Mouse (Mus musculus): Measurements from ENCODE around the gene Mylk. TPM values are rescaled to one million over a fixed set of nuclear protein-coding genes. Genes with fewer than 3 reads are reported as not detected.

The Mylk gene
- polyA plus RNA-seq, 1 experiment from 2014 or later: 4.3 TPM

GRCm38 (mm10) chr16:34748081-34748720, 3.2 kb downstream of the Mylk start:
- 19% methylated on average over 11 of the region's 11 CpGs for WGBS
- H3K4me2 ChIP-seq (replicated peaks): no peak overlapping the region

GRCm38 (mm10) chr16:34749536-34749935, 4.5 kb downstream of the Mylk start:
- Histone ChIP-seq H3K36me3 (no peaks in the 10 kb centered on the region), H3K27ac (replicated peaks) (no peak overlapping the region), H3K4me3 (no peak overlapping the region), H3K9me3 (no peaks in the 10 kb centered on the region), H3K4me2 (replicated peaks) (no peak overlapping the region), H3K9ac (replicated peaks) (no peak overlapping the region), H3K27me3 (peaks cover 11% of the 10 kb centered on the region; the same call in 1 of the 2 replicates), H3K4me1 (peaks cover 17% of the 10 kb centered on the region)
- WGBS: 60% methylated on average over 4 of the region's 4 CpGs
- no peak for ATAC-seq (replicated peaks)

More at GRCm38 (mm10) chr16:34748081-34748720, 3.2 kb downstream of the Mylk start:
- H3K4me3 ChIP-seq: no peak overlapping the region
- no peak overlapping the region for H3K9ac ChIP-seq (replicated peaks)
- no peak overlapping the region for H3K27ac ChIP-seq (replicated peaks)
- H3K36me3 ChIP-seq: no peaks in the 10 kb centered on the region
- peaks cover 11% of the 10 kb centered on the region; the same call in 1 of the 2 replicates for H3K27me3 ChIP-seq
- no peak for ATAC-seq (replicated peaks)
- H3K4me1 ChIP-seq: peaks cover 17% of the 10 kb centered on the region
- H3K9me3 ChIP-seq: no peaks in the 10 kb centered on the region

DNA sequence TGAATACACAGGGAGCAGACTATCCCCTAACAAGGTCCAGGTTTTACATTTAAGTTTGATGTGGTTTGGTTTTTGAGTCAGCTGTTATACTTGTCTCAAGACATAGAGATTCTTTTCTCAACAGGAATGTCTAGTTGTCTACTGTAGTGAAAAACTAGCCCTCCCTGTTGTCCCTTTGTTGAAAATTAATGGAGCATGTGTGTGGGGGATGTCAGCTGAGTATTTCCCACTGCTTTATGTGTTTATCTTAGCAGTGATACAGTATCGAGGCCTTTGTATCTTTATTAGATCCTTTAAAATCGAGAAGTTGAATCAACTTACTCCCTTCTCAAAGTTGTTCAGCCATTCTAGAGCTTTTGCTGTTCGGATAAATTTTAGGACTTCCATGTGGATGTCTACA, 7.0 kb downstream of the Mylk start:
- Histone ChIP-seq H3K27ac (replicated peaks) (no peak overlapping the region), H3K9ac (replicated peaks) (no peak overlapping the region), H3K4me2 (replicated peaks) (no peak overlapping the region), H3K36me3 (no peaks in the 10 kb centered on the region), H3K27me3 (no peaks in the 10 kb centered on the region), H3K4me1 (peaks cover 6% of the 10 kb centered on the region; the same call in 1 of the 2 replicates), H3K9me3 (no peaks in the 10 kb centered on the region), H3K4me3 (no peak overlapping the region)
- 59% methylated on average over 3 of the region's 3 CpGs for WGBS
- no peak for ATAC-seq (replicated peaks)

DNA sequence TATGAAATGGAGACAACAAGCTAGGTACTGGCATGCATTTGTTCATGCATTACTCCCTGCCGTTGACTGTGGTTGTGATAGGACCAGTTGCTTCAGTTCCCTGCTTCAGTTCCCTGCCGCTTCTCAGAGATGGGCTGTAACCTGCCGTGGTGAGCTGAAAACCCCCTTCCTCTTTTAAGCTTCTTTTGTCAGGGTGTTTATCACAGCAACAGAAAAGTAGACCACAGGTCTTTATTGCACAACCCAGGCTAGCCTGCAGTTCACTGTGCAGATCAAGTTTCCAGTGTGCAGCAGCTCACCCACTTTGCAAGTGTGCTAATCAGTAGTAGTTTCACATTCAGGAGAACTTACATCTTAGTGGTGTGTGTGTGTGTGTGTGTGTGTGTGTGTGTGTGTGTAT, 8.0 kb downstream of the Mylk start:
- Histone ChIP-seq H3K27ac (replicated peaks) (no peak overlapping the region), H3K4me1 (peaks cover 6% of the 10 kb centered on the region; the same call in 1 of the 2 replicates), H3K4me2 (replicated peaks) (no peak overlapping the region), H3K4me3 (no peak overlapping the region), H3K9me3 (no peaks in the 10 kb centered on the region), H3K36me3 (no peaks in the 10 kb centered on the region), H3K27me3 (no peaks in the 10 kb centered on the region), H3K9ac (replicated peaks) (no peak overlapping the region)
- ATAC-seq (replicated peaks): no peak
- 94% methylated on average over 3 of the region's 3 CpGs for whole genome bisulfite sequencing

DNA sequence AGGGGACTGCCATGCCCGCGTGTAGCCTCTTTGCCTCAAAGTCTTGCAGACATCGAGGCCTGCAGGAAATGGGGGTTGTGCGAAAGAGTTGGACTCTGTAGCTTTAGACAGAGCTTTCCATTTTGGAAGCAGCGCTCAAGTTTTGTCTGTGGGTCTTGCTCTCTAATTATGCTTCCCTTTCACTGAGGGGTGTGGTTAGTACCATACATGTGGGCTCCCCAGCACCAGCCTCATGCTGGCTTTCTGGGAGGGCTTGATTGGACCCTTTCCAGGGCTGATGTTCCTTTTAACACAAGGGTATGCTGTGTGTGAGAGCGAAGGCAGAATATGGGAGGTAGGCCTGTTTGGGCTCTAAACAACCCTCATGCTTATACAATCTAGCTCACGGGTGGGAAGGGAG, 12.0 kb downstream of the Mylk start:
- 67% methylated on average over 7 of the region's 7 CpGs for WGBS
- Histone ChIP-seq H3K9me3 (no peaks in the 10 kb centered on the region), H3K4me2 (replicated peaks) (no peak overlapping the region), H3K27ac (replicated peaks) (no peak overlapping the region), H3K4me3 (no peak overlapping the region), H3K9ac (replicated peaks) (no peak overlapping the region), H3K4me1 (no peaks in the 10 kb centered on the region), H3K27me3 (no peaks in the 10 kb centered on the region), H3K36me3 (no peaks in the 10 kb centered on the region)
- no peak for ATAC-seq (replicated peaks)

DNA sequence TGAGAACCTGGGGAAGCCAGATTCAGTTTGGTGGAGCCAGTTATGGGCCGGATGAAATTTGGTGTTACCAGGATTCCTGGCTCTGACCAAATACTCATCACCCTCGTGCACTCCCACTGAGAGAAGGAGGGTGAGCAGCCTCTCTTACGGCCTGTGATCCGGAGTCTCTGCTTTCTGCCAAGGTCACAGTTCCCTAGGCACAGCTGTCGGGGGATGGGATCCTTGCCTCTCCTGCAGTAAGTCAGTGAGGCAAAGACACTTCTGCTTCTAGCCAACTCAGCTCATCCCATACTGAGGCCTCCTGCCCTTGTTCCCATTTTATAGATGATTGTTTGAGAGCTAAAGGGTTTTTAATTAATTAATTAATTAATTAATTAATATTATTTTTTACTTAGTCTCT, 13.2 kb downstream of the Mylk start:
- Histone ChIP-seq H3K9me3 (no peaks in the 10 kb centered on the region), H3K27ac (replicated peaks) (no peak overlapping the region), H3K9ac (replicated peaks) (no peak overlapping the region), H3K4me1 (no peaks in the 10 kb centered on the region), H3K27me3 (no peaks in the 10 kb centered on the region), H3K36me3 (no peaks in the 10 kb centered on the region), H3K4me2 (replicated peaks) (no peak overlapping the region), H3K4me3 (no peak overlapping the region)
- 66% methylated on average over 5 of the region's 5 CpGs for WGBS
- no peak for ATAC-seq (replicated peaks)

GRCm38 (mm10) chr16:34763959-34764591, 19.1 kb downstream of the Mylk start:
- H3K36me3 ChIP-seq: no peaks in the 10 kb centered on the region
- ATAC-seq (replicated peaks): no peak
- no peaks in the 10 kb centered on the region for H3K9me3 ChIP-seq
- H3K4me2 ChIP-seq (replicated peaks): no peak overlapping the region
- no peaks in the 10 kb centered on the region for H3K4me1 ChIP-seq
- no peaks in the 10 kb centered on the region for H3K27me3 ChIP-seq
- no peak overlapping the region for H3K27ac ChIP-seq (replicated peaks)
- H3K4me3 ChIP-seq: no peak overlapping the region
- WGBS: 82% methylated on average over 9 of the region's 9 CpGs
- H3K9ac ChIP-seq (replicated peaks): no peak overlapping the region

GRCm38 (mm10) chr16:34765666-34766065, 20.7 kb downstream of the Mylk start:
- H3K36me3 ChIP-seq: no peaks in the 10 kb centered on the region
- no peaks in the 10 kb centered on the region for H3K4me1 ChIP-seq
- WGBS: 79% methylated on average over 1 of the region's 1 CpGs
- H3K27ac ChIP-seq (replicated peaks): no peak overlapping the region
- no peak overlapping the region for H3K9ac ChIP-seq (replicated peaks)
- H3K9me3 ChIP-seq: no peaks in the 10 kb centered on the region
- no peak for ATAC-seq (replicated peaks)
- H3K4me3 ChIP-seq: no peak overlapping the region
- no peak overlapping the region for H3K4me2 ChIP-seq (replicated peaks)
- no peaks in the 10 kb centered on the region for H3K27me3 ChIP-seq

DNA sequence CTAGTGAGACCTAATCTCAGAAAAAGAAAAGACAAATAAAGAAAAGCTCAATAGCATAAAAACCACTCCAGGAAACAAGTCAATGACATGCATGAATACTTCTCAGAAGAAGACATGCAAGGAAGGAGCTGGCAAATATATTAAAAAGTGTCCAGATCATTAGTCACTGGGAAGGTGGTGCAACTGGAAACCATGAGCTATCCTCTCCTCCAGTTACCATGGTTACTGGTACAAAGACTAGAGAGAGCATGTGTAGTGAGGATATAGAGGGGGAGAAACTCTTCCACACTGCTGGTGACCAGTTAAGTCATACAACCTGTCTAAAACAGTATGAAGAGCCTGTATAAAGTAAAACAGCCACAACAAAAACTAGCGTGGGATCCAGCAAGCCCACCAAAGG, 21.2 kb downstream of the Mylk start:
- Histone ChIP-seq H3K4me2 (replicated peaks) (no peak overlapping the region), H3K36me3 (no peaks in the 10 kb centered on the region), H3K9ac (replicated peaks) (no peak overlapping the region), H3K4me1 (no peaks in the 10 kb centered on the region), H3K27me3 (no peaks in the 10 kb centered on the region), H3K4me3 (no peak overlapping the region), H3K27ac (replicated peaks) (no peak overlapping the region), H3K9me3 (no peaks in the 10 kb centered on the region)
- no peak for ATAC-seq (replicated peaks)
- WGBS: 86% methylated on average over 1 of the region's 1 CpGs

DNA sequence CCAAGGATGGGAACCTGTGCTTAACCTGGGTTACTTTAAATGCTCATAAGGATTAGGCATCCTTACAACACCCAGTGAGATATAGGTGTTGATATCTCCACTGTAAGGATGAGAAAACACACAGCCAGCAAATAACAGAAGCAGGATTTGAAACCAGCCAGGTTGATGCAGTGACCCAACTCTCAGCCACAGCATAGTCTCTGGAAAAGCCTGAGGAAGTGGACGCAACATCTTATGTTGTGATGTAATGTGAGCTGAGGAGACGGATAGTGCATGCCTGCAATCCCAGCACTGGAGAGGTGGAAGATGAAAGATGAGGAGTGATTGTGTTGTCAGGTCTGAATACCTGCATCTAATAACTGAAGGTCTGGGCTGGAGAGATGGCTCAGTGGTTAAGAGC, 22.4 kb downstream of the Mylk start:
- WGBS: 95% methylated on average over 2 of the region's 2 CpGs

GRCm38 (mm10) chr16:34768436-34768835, 23.4 kb downstream of the Mylk start:
- 41% methylated on average over 4 of the region's 4 CpGs for WGBS
- Histone ChIP-seq H3K4me1 (peaks cover 6% of the 10 kb centered on the region; the same call in 1 of the 2 replicates), H3K27ac (replicated peaks) (no peak overlapping the region), H3K9ac (replicated peaks) (no peak overlapping the region), H3K4me2 (replicated peaks) (no peak overlapping the region), H3K4me3 (no peak overlapping the region), H3K27me3 (no peaks in the 10 kb centered on the region), H3K9me3 (no peaks in the 10 kb centered on the region), H3K36me3 (no peaks in the 10 kb centered on the region)
- no peak for ATAC-seq (replicated peaks)

More for the DNA sequence above, 22.4 kb downstream of the Mylk start:
- Histone ChIP-seq H3K4me2 (replicated peaks) (no peak overlapping the region), H3K27ac (replicated peaks) (no peak overlapping the region), H3K9me3 (no peaks in the 10 kb centered on the region), H3K36me3 (no peaks in the 10 kb centered on the region), H3K9ac (replicated peaks) (no peak overlapping the region), H3K4me3 (no peak overlapping the region), H3K27me3 (no peaks in the 10 kb centered on the region), H3K4me1 (peaks cover under 1% of the 10 kb centered on the region; the same call in 1 of the 2 replicates)
- no peak for ATAC-seq (replicated peaks)

GRCm38 (mm10) chr16:34770127-34770526, 25.1 kb downstream of the Mylk start:
- 90% methylated on average over 4 of the region's 4 CpGs for WGBS
- Histone ChIP-seq H3K27me3 (no peaks in the 10 kb centered on the region), H3K9ac (replicated peaks) (no peak overlapping the region)

More at GRCm38 (mm10) chr16:34770127-34770526, 25.1 kb downstream of the Mylk start:
- ATAC-seq (replicated peaks): no peak
- Histone ChIP-seq H3K27ac (replicated peaks) (no peak overlapping the region), H3K36me3 (no peaks in the 10 kb centered on the region), H3K9me3 (no peaks in the 10 kb centered on the region), H3K4me2 (replicated peaks) (no peak overlapping the region), H3K4me3 (no peak overlapping the region), H3K4me1 (peaks cover 6% of the 10 kb centered on the region; the same call in 1 of the 2 replicates)
